Mouse (Mus musculus) skeletal muscle tissue, postnatal 0 days (tissue): ENCODE measurements around the gene Lrp10. TPM values are rescaled to one million over a fixed set of nuclear protein-coding genes. Genes with fewer than 3 reads are reported as not detected.

ENCODE experiments used
- polyA plus RNA-seq: library from polyadenylated mRNA; unstranded; fragments of >200 nt; fragmentation: Nextera tagmentation; extraction: Ambion mirVana; gene quantifications from 2 replicates; pipeline ENCODE4 v1.2.1, GENCODE M21; 2015

The Lrp10 gene
- 30.6 and 32.8 TPM in 2 replicates for polyA plus RNA-seq

GRCm38 (mm10) chr14:54463959-54464292 is at the start of gene Lrp10:
Gene Lrp10 (plus strand): TSS chr14:54464137.

GRCm38 (mm10) chr14:54417623-54418081 is 46.3 kb upstream of the Lrp10 start, which contains the start of gene Slc7a7:
Gene Slc7a7 (minus strand): TSS chr14:54417780.

DNA sequence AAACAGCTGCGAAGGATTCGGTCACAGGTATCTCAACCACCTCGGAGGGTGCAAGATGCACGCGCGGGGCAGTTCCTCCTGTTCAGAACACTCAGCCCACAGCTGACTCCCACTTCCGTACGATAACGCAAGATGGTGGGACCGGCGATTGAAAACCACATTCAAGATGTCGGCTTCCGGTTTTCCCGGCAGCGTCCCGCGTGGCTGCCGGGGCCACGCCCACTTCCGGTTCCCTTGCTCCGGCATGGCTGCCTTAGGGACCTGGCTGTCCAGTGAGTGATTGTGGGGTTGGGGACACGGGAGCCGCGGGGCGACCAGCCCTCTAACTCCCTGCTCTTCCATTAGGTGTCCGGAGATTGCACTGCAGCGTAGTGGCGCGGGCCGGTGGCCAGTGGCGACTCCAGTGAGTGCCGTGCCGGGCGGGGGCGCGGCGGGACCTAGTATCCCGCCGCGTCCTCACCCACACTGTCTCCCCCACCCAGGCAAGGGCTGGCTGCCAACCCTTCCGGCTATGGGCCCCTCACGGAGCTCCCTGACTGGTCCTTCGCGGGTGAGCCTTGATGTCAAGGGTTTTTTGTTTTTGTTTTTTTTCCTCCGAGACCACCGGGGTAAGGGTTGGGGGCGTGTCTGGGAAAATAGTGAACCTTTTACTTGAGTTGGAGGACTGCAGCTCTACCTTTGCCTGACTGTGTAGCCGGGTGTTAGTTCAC is 37.1 kb upstream of the Lrp10 start, which contains the start of gene Mrpl52:
Gene Mrpl52, plus strand, starts transcription at position 221 of the 710 bp plus-strand sequence.

DNA sequence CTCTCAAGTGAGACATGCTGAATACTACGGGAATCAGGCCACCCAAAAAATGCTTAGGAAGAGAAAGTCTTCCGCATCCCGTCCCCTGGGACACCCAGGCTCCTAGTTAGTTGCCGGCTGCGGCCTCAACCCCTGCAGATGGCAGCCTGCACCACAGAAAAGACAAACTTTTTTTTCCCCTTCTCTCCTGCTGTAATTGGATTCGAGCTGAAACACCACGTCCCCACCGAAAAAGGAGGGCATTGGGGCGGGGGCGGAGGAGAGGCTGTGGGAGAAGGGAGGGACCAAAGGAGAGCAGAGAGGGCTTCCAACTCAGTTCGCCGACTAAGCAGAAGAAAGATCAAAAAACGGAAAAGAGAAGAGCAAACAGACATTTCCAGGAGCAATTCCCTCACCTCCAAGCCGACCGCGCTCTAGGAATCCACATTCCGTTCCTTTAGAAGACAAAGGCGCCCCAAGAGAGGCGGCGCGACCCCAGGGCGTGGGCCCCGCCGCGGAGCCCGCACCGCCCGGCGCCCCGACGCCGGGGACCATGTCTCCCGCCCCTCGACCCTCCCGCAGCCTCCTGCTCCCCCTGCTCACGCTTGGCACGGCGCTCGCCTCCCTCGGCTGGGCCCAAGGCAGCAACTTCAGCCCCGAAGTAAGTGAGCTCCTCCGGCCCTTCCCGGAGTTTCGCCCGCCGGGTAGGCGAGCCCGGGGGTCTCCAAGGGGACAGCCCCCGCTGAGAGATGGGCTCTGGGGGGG is 32.4 kb upstream of the Lrp10 start, which contains the start of gene Mmp14:
Gene Mmp14, plus strand, starts transcription at position 279 of the 744 bp plus-strand sequence.

GRCm38 (mm10) chr14:54475941-54476844 is 12.3 kb downstream of the Lrp10 start, which contains the start of gene Rem2:
Gene Rem2 (plus strand): TSS chr14:54476100.

Other genes with a start within 250 kb of the Lrp10 start
- 197 and 214 TPM in 2 replicates for gene Dad1, start 210.0 kb upstream of the Lrp10 start, polyA plus RNA-seq
- gene Abhd4, start 209.9 kb upstream of the Lrp10 start, polyA plus RNA-seq: 35.1 and 36.2 TPM in 2 replicates
- not detected in 2 replicates for gene Olfr49, start 179.2 kb upstream of the Lrp10 start, polyA plus RNA-seq
- gene Oxa1l, start 103.3 kb upstream of the Lrp10 start, polyA plus RNA-seq: 48.0 and 52.8 TPM in 2 replicates
- 3.3 and 4.1 TPM in 2 replicates for gene Slc7a7, start 46.4 kb upstream of the Lrp10 start, polyA plus RNA-seq
- 232 TPM in 2 replicates for gene Mrpl52, start 37.2 kb upstream of the Lrp10 start, polyA plus RNA-seq
- gene Mmp14, start 32.5 kb upstream of the Lrp10 start, polyA plus RNA-seq: 77.2 and 88.0 TPM in 2 replicates
- gene Rem2, start 12.0 kb downstream of the Lrp10 start, polyA plus RNA-seq: 0.10 and 0.13 TPM in 2 replicates
- 32.3 and 36.0 TPM in 2 replicates for gene Prmt5, start 53.4 kb downstream of the Lrp10 start, polyA plus RNA-seq
- gene Haus4, start 90.5 kb downstream of the Lrp10 start, polyA plus RNA-seq: 31.1 and 31.5 TPM in 2 replicates
- 11.5 and 13.2 TPM in 2 replicates for gene Ajuba, start 113.4 kb downstream of the Lrp10 start, polyA plus RNA-seq
- gene 4931414P19Rik, start 141.9 kb downstream of the Lrp10 start, polyA plus RNA-seq: 2.4 and 2.7 TPM in 2 replicates
- 306 and 337 TPM in 2 replicates for gene Psmb5, start 153.9 kb downstream of the Lrp10 start, polyA plus RNA-seq
- gene Psmb11, start 157.3 kb downstream of the Lrp10 start, polyA plus RNA-seq: 0.03 and 0.05 TPM in 2 replicates
- gene Gm17606, start 176.8 kb downstream of the Lrp10 start, polyA plus RNA-seq: not detected in 2 replicates
- gene Cdh24, start 177.2 kb downstream of the Lrp10 start, polyA plus RNA-seq: 0.33 and 0.40 TPM in 2 replicates
- 44.2 and 47.3 TPM in 2 replicates for gene 1700123O20Rik, start 222.1 kb downstream of the Lrp10 start, polyA plus RNA-seq
- 42.8 and 46.2 TPM in 2 replicates for gene Acin1, start 222.8 kb downstream of the Lrp10 start, polyA plus RNA-seq
- gene Gm29776, start 234.7 kb downstream of the Lrp10 start, polyA plus RNA-seq: 0.11 and 0.12 TPM in 2 replicates
- not detected in 2 replicates for gene Cebpe, start 248.0 kb downstream of the Lrp10 start, polyA plus RNA-seq